Mouse (Mus musculus) WW6 (cell line): ENCODE measurements at regions not wholly inside any gene's neighbourhood (a gene's known extent, or its start where the extent isn't known, plus 50 kb on each side); places are given as distances from the start of the nearest gene placed in this dataset.

Experiments
- DNase-seq: peaks from one replicate; pipeline ENCODE4 v3.0.0-alpha.2; 2013; ENCODE audit warnings: low read depth, low spot score

DNA sequence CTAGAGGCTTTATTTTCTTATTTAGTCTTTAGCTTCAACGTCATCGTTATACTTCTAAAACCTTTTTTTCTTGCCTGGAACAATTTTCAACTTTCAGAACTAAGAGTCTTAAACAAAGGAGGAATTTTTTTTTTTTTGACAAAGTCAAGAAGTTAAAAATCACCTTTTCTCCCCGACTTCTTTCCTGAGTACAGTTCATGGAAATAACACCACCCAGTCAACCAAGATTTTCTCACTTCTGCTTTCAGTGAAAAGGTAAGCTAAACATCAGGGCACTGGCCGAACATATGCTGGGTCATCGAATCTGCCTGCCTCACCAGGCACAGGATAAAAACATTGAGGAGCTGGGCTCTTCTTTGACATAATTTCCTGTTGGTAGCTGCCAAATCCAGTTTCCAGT, 277.4 kb upstream of the Actbl2 start:
- no peak for DNase-seq

DNA sequence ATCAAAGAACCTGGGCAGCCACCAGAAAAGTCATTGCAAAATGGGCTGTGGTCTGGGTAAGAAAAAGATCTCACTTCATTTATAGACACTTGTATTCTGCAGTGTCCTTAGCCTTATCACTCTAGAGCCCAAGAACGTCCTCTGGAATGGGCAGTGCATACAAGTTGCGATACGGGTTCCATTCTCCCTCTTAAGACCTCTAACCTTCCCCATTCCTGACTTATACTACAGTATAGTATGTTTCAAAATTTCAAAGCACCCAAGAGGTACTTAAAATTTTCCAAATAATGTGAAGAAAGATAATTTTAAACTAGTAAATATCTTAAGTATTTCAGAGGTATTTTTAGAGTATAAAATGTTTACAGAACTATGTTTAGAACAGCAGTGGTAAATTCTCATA, 276.8 kb upstream of the Actbl2 start:
- no peak for DNase-seq

DNA sequence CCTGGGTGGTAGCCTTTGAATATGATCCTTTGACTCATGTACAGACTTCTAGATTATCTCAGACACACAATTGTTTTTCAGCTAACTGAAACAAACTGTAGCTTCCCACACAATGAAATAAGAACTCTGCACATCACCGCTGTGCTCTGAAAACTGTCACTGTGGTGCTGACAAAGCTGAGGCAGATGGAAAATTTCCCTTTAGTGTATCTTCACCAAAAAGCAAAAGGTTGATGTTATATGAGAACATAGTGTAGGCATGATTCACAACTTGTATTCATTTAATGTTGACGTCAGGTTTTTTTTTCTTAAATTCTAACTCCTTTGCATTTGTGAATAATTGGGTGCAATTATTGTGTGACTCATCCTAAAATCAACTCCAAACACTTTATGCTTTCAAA, 264.1 kb upstream of the Actbl2 start:
- no peak for DNase-seq

DNA sequence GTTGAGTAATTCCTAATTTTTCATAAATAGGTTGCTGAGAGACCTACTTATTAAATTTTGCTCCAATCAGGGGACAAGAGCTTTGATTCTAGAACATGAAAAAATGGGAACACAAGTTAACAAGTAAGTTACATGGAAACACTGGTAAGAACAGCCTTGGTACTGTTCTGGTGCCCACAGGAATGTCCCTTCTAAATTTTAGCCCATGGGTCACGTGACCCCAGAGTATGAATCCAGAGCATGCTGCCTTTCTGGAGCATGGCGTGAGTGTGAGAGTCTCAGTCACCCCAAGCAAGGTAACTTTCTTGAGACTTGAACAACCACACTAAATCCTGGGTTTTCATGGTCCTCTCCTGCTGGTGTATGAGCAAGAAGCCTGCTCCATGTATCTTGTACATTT, 263.7 kb upstream of the Actbl2 start:
- no peak for DNase-seq

DNA sequence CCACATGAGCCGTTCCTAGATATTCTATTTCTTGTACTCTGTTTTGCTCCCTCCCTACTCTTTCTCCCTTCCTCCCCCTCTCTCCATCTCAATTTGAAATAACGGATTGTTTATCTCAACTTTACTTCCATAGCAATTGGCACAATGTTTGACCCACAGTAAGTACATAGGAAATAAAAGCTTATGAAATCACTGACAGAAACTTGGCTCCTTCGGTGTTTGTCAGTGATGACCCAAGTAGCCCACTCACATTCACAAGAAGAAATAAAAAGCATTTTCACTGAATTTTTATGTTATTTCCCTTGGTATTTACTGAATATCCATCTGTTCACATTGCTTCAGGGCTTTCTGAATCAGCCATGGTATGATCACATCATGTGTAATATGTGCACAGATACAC, 260.2 kb upstream of the Actbl2 start:
- no peak for DNase-seq

DNA sequence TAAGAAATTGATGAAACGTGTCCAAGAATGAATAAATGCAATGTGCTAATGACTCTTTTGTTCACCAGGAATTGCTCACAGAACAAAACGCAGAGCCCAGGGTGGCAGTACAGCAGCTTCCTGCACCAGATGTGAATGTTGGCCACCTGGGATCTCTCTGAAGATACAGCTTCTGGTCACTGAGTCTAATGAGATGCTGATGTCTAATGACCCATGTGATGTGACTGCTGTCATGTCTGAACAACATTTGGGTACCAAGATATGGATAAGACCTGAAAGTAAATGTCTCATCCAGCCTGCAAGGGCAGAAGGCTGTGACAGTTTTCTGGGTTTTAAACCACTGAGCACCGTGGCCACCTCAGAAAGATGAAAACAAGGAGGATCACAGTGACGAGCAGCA, 252.1 kb upstream of the Actbl2 start:
- no peak for DNase-seq

DNA sequence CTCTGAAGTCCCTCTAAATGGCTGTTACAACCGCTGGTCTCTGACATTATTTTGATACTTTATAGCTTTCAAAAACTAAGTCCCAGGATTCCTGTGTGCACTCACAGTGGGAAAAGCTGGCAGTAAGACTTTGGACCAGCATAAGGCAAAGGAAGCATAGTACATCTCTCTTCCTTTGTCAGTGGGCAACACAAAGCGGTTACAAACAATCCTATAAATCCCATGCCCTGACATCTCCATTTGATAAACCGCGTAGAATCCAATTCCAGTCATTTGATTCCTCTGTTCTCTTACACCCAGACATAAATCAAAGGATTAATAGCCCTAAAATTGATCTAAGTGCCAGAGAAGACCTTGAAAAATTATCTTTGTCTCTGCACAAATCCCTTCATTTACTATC, 240.7 kb upstream of the Actbl2 start:
- no peak for DNase-seq

DNA sequence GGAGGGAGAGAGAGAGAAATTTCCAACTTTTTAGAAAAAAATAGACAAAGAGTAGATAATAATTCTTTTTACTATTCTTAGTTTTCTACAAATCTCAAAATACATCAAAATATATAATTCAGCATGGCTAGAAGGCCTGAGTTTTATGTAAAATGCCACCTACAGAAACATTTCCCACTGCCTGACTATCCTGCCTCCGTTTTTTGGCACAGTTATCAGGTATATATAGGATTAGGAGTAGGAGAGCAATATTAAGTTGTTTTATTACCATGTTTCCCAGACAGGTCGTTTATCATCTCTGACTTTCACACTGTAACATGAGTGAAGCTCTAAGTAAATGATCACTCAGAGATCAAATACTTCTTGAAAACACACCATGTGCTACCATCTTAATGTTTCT, 224.7 kb upstream of the Actbl2 start:
- DNase-seq, result no peak

DNA sequence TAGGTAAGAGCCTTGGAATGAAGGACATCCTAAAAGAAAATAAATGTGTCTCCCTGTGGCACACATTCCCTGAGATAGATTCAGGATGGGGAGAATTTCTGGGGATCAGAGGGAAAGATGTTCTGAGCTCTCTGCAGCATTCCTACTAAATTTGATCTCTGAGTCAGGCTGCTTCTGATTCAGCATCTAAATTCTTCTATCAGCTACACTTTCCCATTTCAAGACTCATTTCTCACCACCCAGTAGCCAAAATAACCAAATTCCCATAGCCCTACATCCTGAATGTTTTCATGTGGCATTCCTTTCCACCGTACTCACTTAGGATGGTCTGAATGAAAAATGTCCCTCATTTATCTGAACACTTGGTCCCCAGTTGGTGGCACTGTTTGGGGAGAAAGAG, 223.2 kb upstream of the Actbl2 start:
- no peak for DNase-seq

DNA sequence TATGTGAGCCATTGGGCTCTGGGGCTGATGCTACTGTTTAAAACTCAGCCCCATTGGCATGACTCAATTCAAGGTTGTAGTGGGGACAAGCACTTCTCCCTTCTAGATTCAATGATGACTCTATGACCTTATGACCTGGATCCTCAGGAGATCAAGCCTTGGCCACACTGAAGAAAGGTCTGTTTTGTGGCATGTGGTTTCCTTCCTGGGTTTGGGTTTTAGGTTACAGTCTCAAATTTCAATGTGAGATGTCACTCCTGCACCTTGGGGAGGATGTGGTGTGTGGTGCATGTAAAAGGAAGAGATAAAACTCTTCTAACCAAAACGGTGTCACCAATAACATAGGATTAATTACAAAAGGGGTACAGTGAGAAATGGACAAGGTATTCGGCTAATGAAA, 211.2 kb upstream of the Actbl2 start:
- DNase-seq, result no peak

DNA sequence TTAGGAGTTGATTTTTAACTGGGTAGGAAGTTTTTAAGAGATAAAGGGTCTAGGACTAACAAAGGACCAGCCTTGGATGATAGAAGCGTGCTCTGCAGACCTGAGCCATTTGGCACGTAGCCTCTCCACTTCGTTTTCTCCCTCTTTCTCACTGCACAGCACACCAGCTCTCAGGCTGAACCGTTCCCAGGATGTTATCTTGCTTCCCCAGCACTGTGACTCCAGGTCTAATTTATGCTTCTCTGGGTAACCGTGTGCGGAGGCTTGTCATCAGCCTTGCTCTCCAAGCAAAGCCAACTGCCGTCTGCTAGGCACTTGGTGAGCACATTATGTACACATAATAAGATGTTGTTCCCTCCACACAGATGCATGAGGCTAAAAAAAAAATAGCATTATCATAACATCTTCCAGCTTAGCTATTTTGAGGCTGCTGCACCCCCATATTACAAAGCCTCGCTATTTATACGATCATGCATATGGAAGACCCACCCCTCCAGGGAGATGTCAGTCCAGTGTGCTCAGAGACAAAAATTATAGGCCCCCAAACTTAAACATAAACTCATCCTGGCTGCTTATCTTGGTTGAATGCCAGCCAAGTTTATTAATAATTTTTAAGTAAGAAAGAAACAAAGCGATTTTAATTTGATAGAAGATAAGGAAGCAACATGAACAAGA, 210.3 kb upstream of the Actbl2 start:
- DNase-seq, result no peak

DNA sequence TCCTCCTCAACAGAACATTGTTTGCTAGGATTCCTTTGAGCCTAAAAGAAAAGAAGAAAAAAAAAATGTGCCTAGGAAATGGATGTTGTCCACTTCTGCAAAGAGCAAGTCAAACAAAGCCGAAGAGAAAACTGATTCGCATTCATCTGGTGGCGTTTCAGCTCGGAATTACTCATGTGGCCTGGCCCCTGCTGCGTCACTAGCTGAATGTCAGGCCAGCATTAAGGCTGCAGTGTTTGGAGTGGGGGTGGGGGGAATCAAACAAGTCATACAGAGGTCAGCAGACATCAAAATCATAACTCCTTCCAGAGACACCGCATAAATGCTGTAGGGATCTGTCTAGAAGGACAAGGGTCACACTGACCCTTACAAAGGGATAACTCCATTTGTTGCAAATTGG, 204.7 kb upstream of the Actbl2 start:
- DNase-seq, result no peak

DNA sequence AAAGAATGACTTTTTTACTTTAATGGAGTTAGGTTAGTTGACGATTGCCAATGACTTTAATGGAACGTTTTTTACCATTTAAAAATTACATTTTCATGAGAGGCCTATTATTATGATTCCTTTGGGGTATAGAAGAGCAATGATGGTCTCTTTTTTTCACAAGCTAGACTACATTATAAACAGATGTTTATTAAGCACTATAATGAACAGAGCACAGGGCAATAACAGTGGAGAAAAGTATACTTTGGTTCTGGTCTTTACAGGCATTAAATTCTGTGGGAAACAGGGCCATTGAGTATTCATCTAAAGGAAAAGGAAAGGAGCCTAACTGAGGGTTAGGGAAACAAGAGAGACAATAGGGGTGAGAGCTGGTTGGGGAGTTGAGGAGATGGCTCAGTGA, 199.0 kb upstream of the Actbl2 start:
- DNase-seq, result no peak

DNA sequence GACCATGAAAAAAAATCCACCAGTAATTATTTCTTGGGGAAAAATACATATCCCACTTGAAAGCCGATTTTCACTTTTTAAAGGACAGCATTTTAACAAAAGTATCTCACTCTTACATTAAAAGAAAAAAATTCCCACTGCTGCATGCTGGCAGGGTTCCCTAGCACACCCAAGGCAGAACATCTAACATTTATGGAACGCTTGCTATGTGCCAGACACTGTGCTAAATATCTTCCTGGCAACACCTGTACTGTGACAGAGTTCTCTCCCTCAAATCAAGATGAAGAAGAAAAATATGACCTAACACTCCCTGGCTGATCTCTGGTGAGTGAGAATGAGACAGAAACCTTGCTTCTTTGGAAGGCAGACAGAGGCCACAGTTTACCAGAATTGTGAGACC, 167.1 kb upstream of the Actbl2 start:
- DNase-seq, result no peak

DNA sequence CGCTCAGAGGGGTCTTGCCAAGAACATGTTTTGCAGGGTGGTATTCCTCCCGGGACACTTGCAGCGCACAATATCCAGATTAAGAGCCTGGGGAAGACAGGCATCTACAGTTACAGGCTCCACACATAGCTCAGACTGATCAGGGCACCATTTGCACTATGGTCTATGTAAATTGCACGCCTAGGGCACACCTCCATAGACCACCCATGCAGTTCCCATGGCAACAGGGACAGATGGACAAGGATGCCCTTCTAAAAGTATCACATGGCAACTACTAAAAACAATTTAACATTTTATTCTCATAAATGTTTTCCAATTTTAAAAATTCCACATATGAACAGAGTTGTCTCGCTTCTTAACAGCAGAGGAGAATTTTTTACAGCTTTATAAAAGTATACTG, 158.7 kb upstream of the Actbl2 start:
- DNase-seq, result no peak

DNA sequence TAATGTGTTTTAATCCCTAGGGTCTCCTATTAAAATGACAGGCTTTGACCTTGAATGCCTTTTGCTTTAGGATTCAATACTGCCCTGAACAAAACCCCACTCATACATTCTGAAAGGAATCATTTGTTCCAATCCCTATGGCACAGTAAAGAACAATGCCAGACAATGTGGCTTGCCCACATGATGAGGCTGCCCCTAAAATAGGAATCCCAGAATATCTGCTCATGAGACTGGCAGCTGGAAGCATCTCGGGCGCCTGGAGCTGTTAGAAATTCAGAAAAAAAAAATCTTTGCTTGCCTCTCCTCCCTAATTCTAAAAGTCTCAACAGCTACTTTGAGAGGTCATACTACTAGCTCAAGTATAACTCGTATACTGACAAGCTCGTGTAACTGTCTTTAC, 157.5 kb upstream of the Actbl2 start:
- DNase-seq, result no peak

DNA sequence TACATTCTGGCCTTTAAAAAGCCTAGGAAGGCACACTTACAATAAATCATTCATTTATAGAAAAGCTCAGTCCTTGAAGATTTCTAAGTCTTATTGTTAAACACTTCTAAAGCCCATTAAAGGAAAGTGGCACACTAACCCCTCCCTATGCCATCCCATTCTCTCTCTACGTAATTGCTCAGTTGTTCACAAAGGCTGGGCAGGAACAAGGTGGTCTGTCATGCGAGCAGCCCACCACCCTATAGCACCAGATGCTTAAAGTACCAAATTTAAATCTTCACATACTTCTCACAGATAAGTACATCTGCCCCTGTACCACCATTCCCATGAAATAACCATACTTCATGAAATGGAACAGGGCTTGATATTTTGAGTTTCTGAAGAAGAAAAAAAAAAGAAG, 156.1 kb upstream of the Actbl2 start:
- no peak for DNase-seq

DNA sequence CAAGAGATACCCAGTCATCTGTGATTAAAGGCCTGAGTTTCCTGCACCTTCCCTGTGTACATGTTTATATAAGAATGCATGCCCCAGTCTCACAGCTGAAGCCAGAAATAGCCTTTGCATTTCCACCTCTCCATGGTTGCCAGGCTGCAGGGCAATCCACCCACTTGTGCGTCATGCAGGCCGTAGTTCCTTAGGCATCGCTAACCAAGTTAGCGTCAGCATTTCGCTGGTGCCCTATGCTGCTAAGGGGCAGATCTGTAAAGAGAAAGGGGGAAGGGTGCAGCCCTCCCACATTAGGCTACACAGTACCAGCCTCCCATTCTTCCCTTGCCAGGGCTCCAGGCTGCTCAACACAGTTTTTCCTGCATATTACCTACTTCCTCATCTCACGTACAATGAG, 155.6 kb upstream of the Actbl2 start:
- no peak for DNase-seq

DNA sequence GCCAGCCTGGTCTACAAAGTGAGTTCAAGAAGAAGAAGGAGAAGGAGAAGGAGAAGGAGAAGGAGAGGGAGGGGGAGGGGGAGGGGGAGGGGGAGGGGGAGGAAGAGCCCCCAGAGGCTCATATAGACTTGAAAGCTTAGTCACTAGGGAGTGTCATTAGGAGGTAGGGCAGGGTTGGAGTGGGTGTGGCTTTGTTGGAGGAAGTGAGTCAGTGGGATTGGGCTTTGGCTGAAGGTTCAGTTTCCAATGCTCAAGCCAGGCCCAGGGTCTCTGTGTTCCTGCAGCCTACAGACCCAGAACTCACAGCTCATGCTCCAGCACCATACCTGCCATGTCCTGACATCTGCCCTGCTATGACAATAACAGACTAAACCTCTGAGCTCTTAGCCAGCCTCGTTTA, 154.4 kb upstream of the Actbl2 start:
- DNase-seq, result no peak

DNA sequence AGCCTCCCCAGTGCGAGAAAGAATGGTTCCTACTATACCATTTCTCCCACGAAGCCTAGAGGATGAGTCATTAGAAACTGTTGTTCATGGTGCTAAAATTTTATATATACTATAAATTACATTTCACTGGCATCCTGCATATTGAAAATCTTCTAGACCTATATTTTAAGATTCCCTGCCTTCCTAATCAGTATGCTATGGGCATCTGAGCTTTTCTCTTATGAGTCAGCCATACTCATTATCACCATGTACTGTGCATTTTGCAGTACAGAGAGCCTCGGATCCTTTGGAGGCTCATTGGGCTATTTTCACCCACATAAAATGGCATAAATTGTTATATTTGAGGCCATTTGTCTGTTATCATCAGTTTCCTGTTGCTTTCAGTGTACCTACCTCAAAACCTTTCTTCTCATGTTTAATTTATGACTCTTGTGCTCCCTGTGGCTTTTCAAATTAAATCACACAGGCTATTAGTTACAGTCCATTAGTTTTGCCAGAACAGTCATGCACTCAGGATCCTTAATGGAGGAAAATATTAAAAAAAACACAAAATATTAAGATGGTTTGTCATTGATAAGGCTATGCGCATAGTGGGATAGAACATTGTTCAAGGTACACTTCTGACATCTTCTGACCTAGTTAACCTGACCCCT, 150.1 kb upstream of the Actbl2 start:
- no peak for DNase-seq

DNA sequence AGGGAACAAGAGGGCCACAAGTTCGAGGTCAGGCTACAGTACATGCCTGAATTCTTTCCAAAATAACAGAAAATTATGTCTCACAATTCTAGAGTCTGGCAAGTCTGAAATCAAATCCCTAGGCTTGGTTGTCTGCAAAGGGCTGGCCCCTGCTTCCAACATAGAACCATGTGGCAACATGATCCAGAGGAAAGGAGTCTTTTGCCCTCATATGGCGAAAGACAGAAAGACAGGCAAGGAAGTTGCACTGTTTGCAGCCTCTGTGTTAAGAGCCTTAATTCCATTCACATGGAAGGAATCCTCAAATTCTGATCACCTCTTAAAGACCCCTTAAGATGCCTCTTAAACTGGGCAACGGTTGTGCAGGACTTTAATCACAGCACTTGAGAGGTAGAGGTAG, 123.7 kb upstream of the Actbl2 start:
- no peak for DNase-seq

DNA sequence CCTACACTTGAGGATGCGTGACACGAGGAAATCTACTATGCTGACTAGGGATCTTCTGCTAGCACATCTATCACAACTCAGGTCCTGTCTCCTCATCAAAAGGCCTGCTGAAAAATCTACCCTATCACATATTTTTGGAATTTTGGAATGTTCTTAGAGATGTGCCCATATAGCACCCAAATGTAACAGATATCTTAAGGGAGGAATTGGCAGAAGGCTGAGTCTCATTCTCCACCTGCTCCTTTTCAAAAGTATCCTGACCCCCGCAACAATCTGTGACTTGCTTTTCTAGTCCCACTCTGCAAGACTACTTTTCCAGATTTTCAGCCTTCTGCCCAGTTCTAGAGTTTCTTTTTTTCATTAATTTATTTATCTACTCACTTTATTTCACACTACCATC, 118.4 kb upstream of the Actbl2 start:
- DNase-seq, result no peak

DNA sequence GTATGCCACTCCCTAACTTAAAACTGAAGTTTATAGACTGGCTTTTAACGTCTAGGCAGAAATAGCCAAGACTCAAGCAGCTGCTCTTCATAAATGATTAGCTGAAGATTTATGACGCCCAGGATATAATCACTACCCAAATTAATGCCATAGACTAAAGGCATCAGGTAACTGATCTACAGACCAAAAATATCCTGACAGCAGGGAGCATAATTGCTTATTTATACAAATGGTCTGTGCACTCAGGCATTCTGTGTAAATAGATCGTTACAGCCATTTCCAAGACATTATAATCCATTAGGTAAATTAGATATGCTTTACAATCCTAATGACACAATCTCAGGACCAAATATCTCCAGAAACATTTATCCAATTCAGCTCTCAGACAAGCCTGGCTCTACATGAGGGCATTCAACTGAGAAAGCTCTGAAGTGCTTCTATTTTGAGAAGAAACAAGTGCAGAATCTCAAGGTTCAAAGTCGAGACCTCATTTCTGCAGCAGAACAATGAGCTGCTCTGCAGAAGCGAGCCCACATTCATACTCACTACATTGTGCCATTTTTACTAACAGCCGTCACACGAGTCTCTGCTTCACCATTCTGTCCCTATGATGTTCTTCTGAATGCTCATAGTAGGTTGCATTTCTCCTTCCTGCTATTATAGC, 111.9 kb upstream of the Actbl2 start:
- no peak for DNase-seq
